Mouse (Mus musculus) mature B cell (primary cell): ENCODE results near the gene Bmt2.

Experiments
- in situ Hi-C: fragments of 300-500 bp; cut with MboI; formaldehyde crosslinking; loops from 2 replicates; pipeline ENCODE4 v1.14.3; 2019

Gene Bmt2

GRCm38 (mm10) chr6:13617110-13617509, 60.7 kb downstream of the Bmt2 start:
- in situ Hi-C loops: loop anchor here (25.0 kb wide), 1 partner anchor 245 kb away; the partner anchor contains the start of gene 2610001J05Rik

- in situ Hi-C loops: loop anchor here (25.0 kb wide), 1 partner anchor 248 kb away; the partner anchor contains the start of gene 2610001J05Rik
Observed at GRCm38 (mm10) chr6:13614568-13614967, 63.2 kb downstream of the Bmt2 start.

GRCm38 (mm10) chr6:13613671-13614070, 64.1 kb downstream of the Bmt2 start:
- in situ Hi-C loops: loop anchor here (25.0 kb wide), 1 partner anchor 249 kb away; the partner anchor contains the start of gene 2610001J05Rik

- in situ Hi-C loops: loop anchor here (25.0 kb wide), 1 partner anchor 251 kb away; the partner anchor contains the start of gene 2610001J05Rik
Observed at GRCm38 (mm10) chr6:13610869-13611268, 66.9 kb downstream of the Bmt2 start.

- in situ Hi-C loops: loop anchor here (25.0 kb wide), 1 partner anchor 253 kb away; the partner anchor contains the start of gene 2610001J05Rik
Observed at GRCm38 (mm10) chr6:13609353-13610140, 68.2 kb downstream of the Bmt2 start.

GRCm38 (mm10) chr6:13607621-13608493, 69.9 kb downstream of the Bmt2 start, which contains the start of gene Tmem168:
Gene Tmem168, minus strand, starts transcription at chr6:13608100.
- in situ Hi-C loops: loop anchor here (25.0 kb wide), 1 partner anchor 254 kb away; the partner anchor contains the start of gene 2610001J05Rik

- in situ Hi-C loops: loop anchor here (25.0 kb wide), 1 partner anchor 255 kb away; the partner anchor contains the start of gene 2610001J05Rik
Observed at GRCm38 (mm10) chr6:13606921-13607620, 70.7 kb downstream of the Bmt2 start.

GRCm38 (mm10) chr6:13606394-13606793, 71.4 kb downstream of the Bmt2 start:
- in situ Hi-C loops: loop anchor here (25.0 kb wide), 1 partner anchor 256 kb away; the partner anchor contains the start of gene 2610001J05Rik

GRCm38 (mm10) chr6:13603134-13603533, 74.6 kb downstream of the Bmt2 start:
- in situ Hi-C loops: loop anchor here (25.0 kb wide), 1 partner anchor 259 kb away; the partner anchor contains the start of gene 2610001J05Rik

- in situ Hi-C loops: loop anchor here (25.0 kb wide), 1 partner anchor 261 kb away; the partner anchor contains the start of gene 2610001J05Rik
Observed at GRCm38 (mm10) chr6:13601587-13601986, 76.2 kb downstream of the Bmt2 start.

- in situ Hi-C loops: no loop called here
Observed at GRCm38 (mm10) chr6:13598239-13598923, 79.4 kb downstream of the Bmt2 start.

GRCm38 (mm10) chr6:13592729-13593345, 84.9 kb downstream of the Bmt2 start:
- in situ Hi-C loops: no loop called here

GRCm38 (mm10) chr6:13586560-13586959, 91.2 kb downstream of the Bmt2 start:
- in situ Hi-C loops: no loop called here

- in situ Hi-C loops: no loop called here
Observed at GRCm38 (mm10) chr6:13586154-13586553, 91.6 kb downstream of the Bmt2 start.

- in situ Hi-C loops: no loop called here
Observed at GRCm38 (mm10) chr6:13584788-13585187, 93.0 kb downstream of the Bmt2 start.

- in situ Hi-C loops: no loop called here
Observed at GRCm38 (mm10) chr6:13582075-13582474, 95.7 kb downstream of the Bmt2 start.
